Mouse (Mus musculus) olfactory bulb, adult 2 months (tissue): ENCODE measurements at regions not wholly inside any gene's neighbourhood (a gene's known extent, or its start where the extent isn't known, plus 50 kb on each side); places are given as distances from the start of the nearest gene placed in this dataset.

Experiments used
- CTCF ChIP-seq: fragments of 200-500 bp; IDR thresholded peaks from 2 replicates; pipeline ENCODE4 v1.5.1; 2012; ENCODE audit warnings: low read depth, mild to moderate bottlenecking, low read length, moderate library complexity; ENCODE audit not compliant: insufficient read depth
- POLR2A ChIP-seq: fragments of 200-500 bp; IDR thresholded peaks from 2 replicates; pipeline ENCODE4 v1.6.1; 2012; ENCODE audit warnings: mild to moderate bottlenecking, low read depth, low read length, moderate library complexity; ENCODE audit not compliant: insufficient read depth

- TF ChIP-seq CTCF (no peak), POLR2A (no peak)
Measured at GRCm38 (mm10) chr5:132703455-132704100, 160.4 kb upstream of the Auts2 start.
